Mouse (Mus musculus) A20 (cell line): ENCODE data around the gene Brd3.
"Not testable (repeated sequence)": the region's sequence is repeated elsewhere in the genome, so short reads cannot be mapped to it uniquely, and the experiment has no call there.

Experiments
- DNase-seq: peaks from one replicate; pipeline ENCODE4 v3.0.0-alpha.2; 2011; ENCODE audit warnings: low read depth, low spot score

Gene Brd3

GRCm38 (mm10) chr2:27512909-27513308 lies 5.4 kb upstream of the Brd3 start:
- no peak for DNase-seq

GRCm38 (mm10) chr2:27510706-27511105 lies 3.2 kb upstream of the Brd3 start:
- no peak for DNase-seq

GRCm38 (mm10) chr2:27506658-27507057 lies 804 bp downstream of the Brd3 start:
- not testable (repeated sequence) for DNase-seq

GRCm38 (mm10) chr2:27505539-27505938 lies 1.9 kb downstream of the Brd3 start:
- no peak for DNase-seq

- DNase-seq: no peak
Observed at GRCm38 (mm10) chr2:27504113-27504885, 3.2 kb downstream of the Brd3 start.

- no peak for DNase-seq
Observed at GRCm38 (mm10) chr2:27496391-27497028, 11.0 kb downstream of the Brd3 start.

- peak; percentile 42 for DNase-seq
Observed at GRCm38 (mm10) chr2:27493971-27494370, 13.5 kb downstream of the Brd3 start.

GRCm38 (mm10) chr2:27490939-27491338 lies 16.5 kb downstream of the Brd3 start:
- DNase-seq: no peak

- no peak for DNase-seq
Observed at GRCm38 (mm10) chr2:27488362-27488761, 19.1 kb downstream of the Brd3 start.

GRCm38 (mm10) chr2:27487336-27488049 lies 20.0 kb downstream of the Brd3 start:
- DNase-seq: no peak

- DNase-seq: no peak
Observed at GRCm38 (mm10) chr2:27486725-27487124, 20.7 kb downstream of the Brd3 start.

- peak; percentile 24 for DNase-seq
Observed at GRCm38 (mm10) chr2:27482265-27482861, 25.1 kb downstream of the Brd3 start.

GRCm38 (mm10) chr2:27480367-27480766 lies 27.1 kb downstream of the Brd3 start:
- DNase-seq: peak; percentile 72

- no peak for DNase-seq
Observed at GRCm38 (mm10) chr2:27479821-27480220, 27.6 kb downstream of the Brd3 start.

- DNase-seq: peak; percentile 29
Observed at GRCm38 (mm10) chr2:27476303-27477192, 30.9 kb downstream of the Brd3 start.

- DNase-seq: peak; percentile 95
Observed at GRCm38 (mm10) chr2:27475495-27476302, 31.8 kb downstream of the Brd3 start.

- peak; percentile 61 for DNase-seq
Observed at GRCm38 (mm10) chr2:27474621-27475484, 32.6 kb downstream of the Brd3 start.

- peak; percentile 12 for DNase-seq
Observed at GRCm38 (mm10) chr2:27473911-27474310, 33.6 kb downstream of the Brd3 start.

GRCm38 (mm10) chr2:27473061-27473765 lies 34.2 kb downstream of the Brd3 start:
- peak; percentile 47 for DNase-seq
